ENCODE assay signal across 9 mouse cellular contexts in genomic region chr11:58225655-58226054, GRCm38 (mm10). TPM values are rescaled to one million over a fixed set of nuclear protein-coding genes. Genes with fewer than 3 reads are reported as not detected.
A peak's percentile ranks its signal among the peaks of the same experiment; 100 is the strongest.
DNase-seq lines count a peak whose midpoint lies in the region; ATAC-seq and TF ChIP-seq lines count a peak whose summit lies in the region.
"Had no signal": no experiment of that assay in that cellular context is flagged by ENCODE, and none has a peak within 500 bp of the region (broad histone marks: within the 10 kb centered on the region; RNA-seq: fewer than 3 reads in every experiment).

No protein-coding gene starts in this region.

- no peaks in the 10 kb centered on the region for H3K36me3 ChIP-seq in neural tube, embryonic 15.5 days
- no peaks in the 10 kb centered on the region for H3K36me3 ChIP-seq in kidney, adult 2 months (ENCODE audit: control insufficient read depth, insufficient read depth, low read length)
- H3K36me3 ChIP-seq in limb, embryonic 11.5 days (ENCODE audit: control insufficient read depth, insufficient read depth, low read length) = no peaks in the 10 kb centered on the region
- H3K36me3 ChIP-seq in neural tube, embryonic 11.5 days (ENCODE audit: control insufficient read depth, insufficient read depth, low read length) = no peaks in the 10 kb centered on the region
- H3K36me3 ChIP-seq: embryonic facial prominence, embryonic 12.5 days had no signal

- H3K9ac ChIP-seq in neural tube, embryonic 15.5 days (replicated peaks) = no peak overlapping the region
- no peak overlapping the region for H3K9ac ChIP-seq in limb, embryonic 11.5 days (ENCODE audit: low read length)
- no peak overlapping the region for H3K9ac ChIP-seq in neural tube, embryonic 11.5 days (ENCODE audit: low read length)
- H3K9ac ChIP-seq: embryonic facial prominence, embryonic 12.5 days had no signal

- H3K4me3 ChIP-seq in neural tube, embryonic 15.5 days (replicated peaks) = no peak overlapping the region
- no peak overlapping the region for H3K4me3 ChIP-seq in kidney, adult 2 months (ENCODE audit: insufficient read depth, low read depth, low read length)
- no peak overlapping the region for H3K4me3 ChIP-seq in limb, embryonic 11.5 days (ENCODE audit: low read depth, low read length)
- no peak overlapping the region for H3K4me3 ChIP-seq in neural tube, embryonic 11.5 days (ENCODE audit: low read depth, low read length)
- H3K4me3 ChIP-seq: embryonic facial prominence, embryonic 12.5 days had no signal

- H3K27me3 ChIP-seq in neural tube, embryonic 15.5 days (replicated peaks) = no peaks in the 10 kb centered on the region
- H3K27me3 ChIP-seq in kidney, adult 2 months (replicated peaks; ENCODE audit: control insufficient read depth, insufficient read depth, low read length) = no peaks in the 10 kb centered on the region
- H3K27me3 ChIP-seq in limb, embryonic 11.5 days (ENCODE audit: control insufficient read depth, insufficient read depth, low read length) = no peaks in the 10 kb centered on the region
- H3K27me3 ChIP-seq in neural tube, embryonic 11.5 days (ENCODE audit: control insufficient read depth, insufficient read depth, low read length) = no peaks in the 10 kb centered on the region
- H3K27me3 ChIP-seq: embryonic facial prominence, embryonic 12.5 days had no signal

- peak; percentile 97 for TF ChIP-seq CTCF in kidney, adult 2 months (conservative IDR thresholded peaks at IDR 0.05; ENCODE audit: insufficient read depth, insufficient read length, low read depth, low read length)

- no peaks in the 10 kb centered on the region for H3K4me1 ChIP-seq in neural tube, embryonic 15.5 days
- peaks cover 9% of the 10 kb centered on the region; the same call in 1 of the 2 replicates for H3K4me1 ChIP-seq in kidney, adult 2 months (ENCODE audit: control insufficient read depth, insufficient read depth, low read length)
- no peaks in the 10 kb centered on the region for H3K4me1 ChIP-seq in limb, embryonic 11.5 days (ENCODE audit: control insufficient read depth, insufficient read depth, low read length)
- H3K4me1 ChIP-seq in neural tube, embryonic 11.5 days (ENCODE audit: control insufficient read depth, insufficient read depth, low read length) = no peaks in the 10 kb centered on the region
- H3K4me1 ChIP-seq: embryonic facial prominence, embryonic 12.5 days had no signal

- no peak overlapping the region for H3K4me2 ChIP-seq in neural tube, embryonic 15.5 days
- no peak overlapping the region for H3K4me2 ChIP-seq in limb, embryonic 11.5 days (ENCODE audit: low read depth, severe bottlenecking)
- no peak overlapping the region for H3K4me2 ChIP-seq in neural tube, embryonic 11.5 days (ENCODE audit: low read depth)
- H3K4me2 ChIP-seq: embryonic facial prominence, embryonic 12.5 days had no signal

- DNase-seq in neural tube, embryonic 10.5 days (ENCODE audit: extremely low spot score, low spot score) = peak; percentile 81
- peak; percentile 37 for DNase-seq in cerebellum, adult 9-11 months
- DNase-seq in gastrocnemius, postnatal 36 days = peak; percentile 58 to 70
- peak; percentile 88 for DNase-seq in kidney, adult 2 months
- DNase-seq in limb, embryonic 11.5 days (ENCODE audit: low spot score) = peak; percentile 83
- peak; percentile 81 for DNase-seq in neural tube, embryonic 11.5 days (ENCODE audit: low spot score)
- DNase-seq in telencephalon, adult 2 months (ENCODE audit: low read depth, low spot score) = peak; percentile 23

- ATAC-seq in neural tube, embryonic 15.5 days (ENCODE audit: low FRiP score) = no peak
- no peak for ATAC-seq in limb, embryonic 11.5 days (ENCODE audit: insufficient number of reproducible peaks, low FRiP score, low TSS enrichment, low read depth)
- ATAC-seq in neural tube, embryonic 11.5 days (ENCODE audit: insufficient read depth, low FRiP score, low TSS enrichment) = no peak

- no peak overlapping the region for H3K27ac ChIP-seq in neural tube, embryonic 15.5 days (replicated peaks)
- H3K27ac ChIP-seq in kidney, adult 2 months (ENCODE audit: insufficient read depth, low read depth, low read length) = 0 out of 2 replicates have a peak overlapping the region, but pooled peaks have one; percentile 19
- H3K27ac ChIP-seq in limb, embryonic 11.5 days (replicated peaks; ENCODE audit: low read depth, low read length) = no peak overlapping the region
- H3K27ac ChIP-seq in neural tube, embryonic 11.5 days (ENCODE audit: low read depth, low read length) = no peak overlapping the region
- H3K27ac ChIP-seq: embryonic facial prominence, embryonic 12.5 days had no signal

- H3K9me3 ChIP-seq in neural tube, embryonic 15.5 days (replicated peaks) = no peaks in the 10 kb centered on the region
- no peaks in the 10 kb centered on the region for H3K9me3 ChIP-seq in limb, embryonic 11.5 days (ENCODE audit: control insufficient read depth, low read length)
- no peaks in the 10 kb centered on the region for H3K9me3 ChIP-seq in neural tube, embryonic 11.5 days (ENCODE audit: control insufficient read depth, low read length)
- H3K9me3 ChIP-seq: embryonic facial prominence, embryonic 12.5 days had no signal

- TF ChIP-seq POLR2A in kidney, adult 2 months (IDR thresholded peaks at IDR 0.05; ENCODE audit: low read depth, low read length) = no peak

- intact Hi-C loops in gastrocnemius, postnatal 36 days (cut with DNase I) = loop anchor here (2.0 kb wide), 1 partner anchor 47 kb away; no protein-coding TSS in a partner anchor

- WGBS in neural tube, embryonic 15.5 days = 15% methylated on average over 5 of the region's 5 CpGs
- WGBS in kidney, adult 2 months = 6% methylated on average over 5 of the region's 5 CpGs
- WGBS in limb, embryonic 11.5 days = 5% methylated on average over 5 of the region's 5 CpGs
- WGBS in neural tube, embryonic 11.5 days = 8% methylated on average over 5 of the region's 5 CpGs

RNA-seq across cellular contexts. Expression of gene Irgm2, which starts 26.2 kb away (rescaled TPM):
- 1.3 and 3.4 TPM in 2 replicates for polyA plus RNA-seq in neural tube, embryonic 15.5 days (2015; fragmentation: Nextera tagmentation; extraction: Ambion mirVana)
- 1 to 10 TPM; 6.0 to 7.9 TPM for total RNA-seq in gastrocnemius, postnatal 36 days (2021)
- polyA plus RNA-seq in kidney, adult 2 months (2012; rRNA removed) = 14.7 and 18.9 TPM in 2 replicates
- polyA plus RNA-seq in limb, embryonic 11.5 days (2014; fragmentation: Nextera tagmentation; extraction: Ambion mirVana) = 0.12 and 0.40 TPM in 2 replicates
- 0.72 and 1.4 TPM in 2 replicates for polyA plus RNA-seq in neural tube, embryonic 11.5 days (2014; fragmentation: Nextera tagmentation; extraction: Ambion mirVana)

RNA-seq across cellular contexts. Expression of gene Igtp, which starts 26.3 kb away (rescaled TPM):
- polyA plus RNA-seq in neural tube, embryonic 15.5 days (2015; fragmentation: Nextera tagmentation; extraction: Ambion mirVana) = 2.4 and 8.2 TPM in 2 replicates
- 1 to 10 TPM; 3.7 to 6.7 TPM for total RNA-seq in gastrocnemius, postnatal 36 days (2021)
- 15.9 and 18.6 TPM in 2 replicates for polyA plus RNA-seq in kidney, adult 2 months (2012; rRNA removed)
- polyA plus RNA-seq in limb, embryonic 11.5 days (2014; fragmentation: Nextera tagmentation; extraction: Ambion mirVana) = 1.6 and 2.1 TPM in 2 replicates
- 2.1 and 2.4 TPM in 2 replicates for polyA plus RNA-seq in neural tube, embryonic 11.5 days (2014; fragmentation: Nextera tagmentation; extraction: Ambion mirVana)

RNA-seq across cellular contexts. Expression of gene 4930438A08Rik, which starts 48.9 kb away (rescaled TPM):
- not detected in 2 replicates for polyA plus RNA-seq in neural tube, embryonic 15.5 days (2015; fragmentation: Nextera tagmentation; extraction: Ambion mirVana)
- not detected for total RNA-seq in gastrocnemius, postnatal 36 days (2021)
- polyA plus RNA-seq in kidney, adult 2 months (2012; rRNA removed) = not detected in 2 replicates
- polyA plus RNA-seq in limb, embryonic 11.5 days (2014; fragmentation: Nextera tagmentation; extraction: Ambion mirVana) = not detected in 2 replicates
- not detected in 2 replicates for polyA plus RNA-seq in neural tube, embryonic 11.5 days (2014; fragmentation: Nextera tagmentation; extraction: Ambion mirVana)

RNA-seq across cellular contexts. Expression of gene Mrpl22, which starts 54.2 kb away (rescaled TPM):
- 99.2 and 107 TPM in 2 replicates for polyA plus RNA-seq in neural tube, embryonic 15.5 days (2015; fragmentation: Nextera tagmentation; extraction: Ambion mirVana)
- total RNA-seq in gastrocnemius, postnatal 36 days (2021) = 10 to 100 TPM; 35.5 to 39.1 TPM
- polyA plus RNA-seq in kidney, adult 2 months (2012; rRNA removed) = 52.1 and 78.2 TPM in 2 replicates
- 142 and 144 TPM in 2 replicates for polyA plus RNA-seq in limb, embryonic 11.5 days (2014; fragmentation: Nextera tagmentation; extraction: Ambion mirVana)
- 123 and 138 TPM in 2 replicates for polyA plus RNA-seq in neural tube, embryonic 11.5 days (2014; fragmentation: Nextera tagmentation; extraction: Ambion mirVana)

RNA-seq across cellular contexts. Expression of gene Gemin5, which starts 57.3 kb away (rescaled TPM):
- polyA plus RNA-seq in neural tube, embryonic 15.5 days (2015; fragmentation: Nextera tagmentation; extraction: Ambion mirVana) = 12.2 and 18.5 TPM in 2 replicates
- 1 to 10 TPM; 8.9 to 9.3 TPM for total RNA-seq in gastrocnemius, postnatal 36 days (2021)
- 5.3 and 6.3 TPM in 2 replicates for polyA plus RNA-seq in kidney, adult 2 months (2012; rRNA removed)
- 28.5 and 30.3 TPM in 2 replicates for polyA plus RNA-seq in limb, embryonic 11.5 days (2014; fragmentation: Nextera tagmentation; extraction: Ambion mirVana)
- polyA plus RNA-seq in neural tube, embryonic 11.5 days (2014; fragmentation: Nextera tagmentation; extraction: Ambion mirVana) = 26.4 and 27.6 TPM in 2 replicates

Comparison
In these comparisons a context has a peak if more than half of its experiments do, and no peak if none do; other contexts are left out.
1. DNase-seq: peak in every context shown above with its lines; median percentile 88 in kidney, adult 2 months; 83 in limb, embryonic 11.5 days; 81 in neural tube, embryonic 10.5 days; 81 in neural tube, embryonic 11.5 days; 64 in gastrocnemius, postnatal 36 days; 37 in cerebellum, adult 9-11 months; 23 in telencephalon, adult 2 months.